Mouse (Mus musculus): ENCODE measurements around the gene Sult2b1.

- no peak for TF ChIP-seq CTCF (IDR thresholded peaks at IDR 0.05; ENCODE audit: borderline replicate concordance, extremely low read depth, insufficient read depth, insufficient read length)
- no peak for TF ChIP-seq POLR2A (IDR thresholded peaks at IDR 0.05; ENCODE audit: borderline replicate concordance, extremely low read depth, insufficient read depth, insufficient read length, poor library complexity, severe bottlenecking)
Measured at GRCm38 (mm10) chr7:45819843-45820242, 35.4 kb upstream of the Sult2b1 start.
